Mouse (Mus musculus): ENCODE measurements around the gene Tdrd6. TPM values are rescaled to one million over a fixed set of nuclear protein-coding genes. Genes with fewer than 3 reads are reported as not detected.
A peak's percentile ranks its signal among the peaks of the same experiment; 100 is the strongest.

The Tdrd6 gene
- total and polyA plus RNA-seq, 2 experiments from 2014 or later, result 0.75 to 1.4 TPM

DNA sequence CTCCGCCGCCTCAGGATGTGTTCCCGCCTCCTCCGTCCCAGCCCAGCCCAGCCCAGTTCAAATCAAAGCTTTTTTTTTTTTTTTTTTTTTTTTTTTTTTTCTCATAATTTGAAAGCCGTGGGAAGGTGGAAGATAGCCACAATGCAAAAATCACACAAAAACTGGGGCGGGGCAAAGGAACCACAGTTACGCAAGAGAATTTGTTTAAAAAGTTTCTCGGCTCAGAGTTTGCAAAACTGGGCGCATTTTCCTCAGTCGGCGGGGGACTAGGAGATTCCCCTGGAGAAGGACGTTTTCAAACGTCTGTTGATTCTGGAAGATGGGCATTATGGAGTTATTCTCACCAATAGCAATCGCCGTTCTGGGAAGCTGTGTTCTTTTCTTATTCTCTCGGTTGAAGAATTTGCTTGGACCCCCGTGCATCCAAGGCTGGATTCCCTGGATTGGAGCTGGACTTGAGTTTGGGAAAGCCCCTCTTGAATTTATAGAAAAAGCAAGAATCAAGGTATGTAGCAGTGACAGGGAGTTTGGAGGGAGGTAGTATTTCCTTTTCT lies 37.3 kb upstream of the Tdrd6 start, which contains the start of gene Cyp39a1:
Gene Cyp39a1 (plus strand): TSS at position 136 of the 554 bp plus-strand sequence.
- H3K27me3 ChIP-seq (ENCODE audit: insufficient read depth, low read length), result no peaks in the 10 kb centered on the region
- peak within 1 kb of the TSS; percentile 79 for H3K27ac ChIP-seq (ENCODE audit: low read depth, low read length)
- H3K9me3 ChIP-seq (ENCODE audit: low read length), result no peaks in the 10 kb centered on the region
- H3K9ac ChIP-seq (replicated peaks; ENCODE audit: low read length, poor library complexity, severe bottlenecking), result peak within 1 kb of the TSS; percentile 90
- H3K4me1 ChIP-seq (ENCODE audit: insufficient read depth, low read length), result no peaks in the 10 kb centered on the region
- WGBS, result under 1% methylated on average over 17 of the region's 17 CpGs
- peak within 1 kb of the TSS; percentile 91 for H3K4me3 ChIP-seq (ENCODE audit: low read depth, low read length)
- peaks cover 2% of the 10 kb centered on the region; the same call in 1 of the 2 replicates for H3K36me3 ChIP-seq (ENCODE audit: insufficient read depth, low read length)
- DNase-seq (ENCODE audit: low spot score), result peak; percentile 11
- H3K4me2 ChIP-seq (ENCODE audit: low read depth, low read length, poor library complexity, severe bottlenecking), result peak within 1 kb of the TSS; percentile 82
- TF ChIP-seq CTCF (IDR thresholded peaks at IDR 0.05), result no peak
- ATAC-seq (ENCODE audit: low FRiP score), result no peak

DNA sequence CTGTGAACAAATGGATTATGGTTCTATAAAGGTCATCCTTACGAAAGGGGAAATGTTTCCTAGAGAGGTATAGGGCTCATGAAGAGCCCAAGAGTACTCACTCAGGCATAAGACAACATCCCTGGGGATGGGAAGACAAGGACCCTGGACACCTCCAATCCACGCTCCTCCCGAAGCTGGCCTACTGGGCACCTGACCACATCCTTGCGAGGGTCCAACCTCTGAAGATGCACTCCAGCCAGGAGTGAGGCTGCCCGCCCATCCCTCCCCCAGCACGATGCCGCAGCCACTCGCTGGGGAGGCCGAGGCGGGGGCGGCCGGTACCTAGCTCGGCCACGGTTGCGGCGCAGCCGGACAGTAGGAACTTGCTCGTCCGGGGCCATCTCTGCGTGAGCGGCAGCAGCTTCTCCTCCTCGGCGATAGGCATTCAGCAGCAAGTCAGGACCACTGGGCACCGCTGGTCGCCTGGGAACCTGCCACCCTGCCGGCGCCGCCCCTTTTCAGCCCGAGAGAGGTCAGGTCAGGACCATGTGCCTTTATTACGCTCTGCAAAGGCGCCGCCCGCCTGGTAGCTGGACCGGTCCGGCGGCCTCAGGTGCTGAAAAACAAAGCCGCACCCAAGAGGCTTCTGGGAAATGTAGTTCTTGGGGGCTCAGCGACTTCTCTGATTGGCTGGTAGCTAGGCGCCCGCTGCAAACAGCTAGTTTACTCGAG lies 36.6 kb upstream of the Tdrd6 start, which contains the start of gene Slc25a27:
Gene Slc25a27 (minus strand): TSS at position 639 of the 714 bp plus-strand sequence.
- peak; percentile 94 for ATAC-seq (ENCODE audit: low FRiP score)
- Histone ChIP-seq H3K4me3 (ENCODE audit: low read depth, low read length) (peak within 1 kb of the TSS; percentile 91), H3K4me1 (ENCODE audit: insufficient read depth, low read length) (no peaks in the 10 kb centered on the region), H3K27me3 (ENCODE audit: insufficient read depth, low read length) (no peaks in the 10 kb centered on the region), H3K27ac (ENCODE audit: low read depth, low read length) (peak within 1 kb of the TSS; percentile 79), H3K36me3 (ENCODE audit: insufficient read depth, low read length) (peaks cover 2% of the 10 kb centered on the region; the same call in 1 of the 2 replicates), H3K9me3 (ENCODE audit: low read length) (no peaks in the 10 kb centered on the region), H3K4me2 (ENCODE audit: low read depth, low read length, poor library complexity, severe bottlenecking) (peak within 1 kb of the TSS; percentile 82), H3K9ac (replicated peaks; ENCODE audit: low read length, poor library complexity, severe bottlenecking) (peak within 1 kb of the TSS; percentile 90)
- WGBS, result under 1% methylated on average over 31 of the region's 41 CpGs
- TF ChIP-seq CTCF (IDR thresholded peaks at IDR 0.05), result no peak
- peak; percentile 97 for DNase-seq (ENCODE audit: low spot score)

DNA sequence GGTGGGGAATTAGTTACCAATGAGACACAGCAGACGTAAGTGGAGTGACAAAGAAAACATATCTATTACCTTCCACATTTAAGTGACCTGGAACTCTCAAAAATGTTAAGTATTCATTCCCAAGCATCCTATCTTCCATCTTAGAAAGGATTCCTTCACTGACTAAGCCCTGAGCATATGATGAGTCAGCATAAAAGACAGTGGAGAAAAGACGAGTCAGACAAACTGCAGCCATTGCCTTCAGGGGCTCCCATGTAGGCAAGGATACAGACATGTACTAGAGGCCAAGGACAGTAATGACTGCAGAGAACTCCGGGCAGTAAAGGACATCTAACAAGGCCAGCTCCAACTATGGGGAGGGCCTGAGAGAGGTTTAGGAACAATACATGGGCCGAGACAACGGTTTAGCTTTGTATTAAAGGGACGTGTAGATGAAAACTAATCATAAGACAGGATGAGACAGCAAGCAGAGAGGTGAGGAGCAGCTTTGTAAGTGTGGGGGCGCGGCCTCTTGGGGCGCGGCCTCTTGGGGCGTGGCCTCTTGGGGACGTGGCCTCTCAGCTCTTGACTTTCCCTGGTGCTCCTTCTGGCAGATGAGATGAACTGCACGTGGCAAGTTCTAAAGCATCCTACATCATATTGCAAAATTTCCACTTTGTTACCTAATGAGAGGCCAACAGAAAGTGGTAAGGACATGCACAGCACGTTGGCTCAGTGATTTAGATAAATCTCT lies 21.4 kb upstream of the Tdrd6 start:
- Histone ChIP-seq H3K4me3 (ENCODE audit: low read depth, low read length) (no peak overlapping the region), H3K4me1 (ENCODE audit: insufficient read depth, low read length) (no peaks in the 10 kb centered on the region), H3K27ac (ENCODE audit: low read depth, low read length) (no peak overlapping the region), H3K9ac (replicated peaks; ENCODE audit: low read length, poor library complexity, severe bottlenecking) (no peak overlapping the region), H3K9me3 (ENCODE audit: low read length) (no peaks in the 10 kb centered on the region), H3K36me3 (ENCODE audit: insufficient read depth, low read length) (peaks cover 28% of the 10 kb centered on the region), H3K4me2 (ENCODE audit: low read depth, low read length, poor library complexity, severe bottlenecking) (no peak overlapping the region), H3K27me3 (ENCODE audit: insufficient read depth, low read length) (no peaks in the 10 kb centered on the region)
- DNase-seq (ENCODE audit: low spot score) (no peak), ATAC-seq (ENCODE audit: low FRiP score) (no peak)
- TF ChIP-seq CTCF (IDR thresholded peaks at IDR 0.05), result no peak
- WGBS, result 72% methylated on average over 14 of the region's 14 CpGs

DNA sequence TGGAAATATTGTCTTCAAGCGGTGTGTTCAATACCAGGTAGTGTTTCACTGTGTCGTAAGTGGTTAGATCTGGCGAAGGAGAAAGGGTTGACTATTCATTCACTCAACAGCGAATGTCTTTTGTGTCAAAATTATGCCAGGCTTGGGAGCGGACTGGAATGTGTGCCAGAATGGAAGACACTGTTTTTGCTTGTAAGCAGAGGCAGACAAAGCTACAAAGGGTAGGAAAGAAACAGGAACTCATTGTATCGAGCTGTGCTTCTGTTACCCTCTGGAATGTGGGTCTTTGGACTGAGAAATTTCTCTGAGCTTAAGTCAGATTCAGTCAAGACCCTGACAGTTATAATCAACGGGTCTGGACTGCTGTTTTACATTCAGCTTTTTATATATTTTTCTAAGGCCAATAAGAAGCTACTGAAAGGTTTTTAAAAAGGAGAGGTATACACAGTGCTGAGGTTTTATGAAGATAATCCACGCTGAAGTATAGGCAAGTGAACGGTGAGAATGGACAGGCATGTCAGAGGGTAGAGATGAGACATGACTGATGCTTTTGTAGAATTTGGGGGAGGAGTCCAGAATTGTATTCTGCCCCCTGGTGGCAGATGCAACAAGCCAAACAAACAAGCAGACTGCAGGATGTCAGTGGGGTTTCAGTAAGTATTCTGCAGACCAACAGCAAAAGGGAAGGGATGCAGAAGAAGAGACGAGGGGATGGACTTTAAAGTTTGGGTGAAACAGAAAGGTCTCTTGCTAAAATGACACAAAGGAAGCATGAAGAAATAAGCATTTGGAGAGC lies 19.7 kb upstream of the Tdrd6 start:
- no peak overlapping the region for H3K27ac ChIP-seq (ENCODE audit: low read depth, low read length)
- no peaks in the 10 kb centered on the region for H3K9me3 ChIP-seq (ENCODE audit: low read length)
- no peaks in the 10 kb centered on the region for H3K4me1 ChIP-seq (ENCODE audit: insufficient read depth, low read length)
- H3K36me3 ChIP-seq (ENCODE audit: insufficient read depth, low read length), result peaks cover 36% of the 10 kb centered on the region
- DNase-seq (ENCODE audit: low spot score) (no peak), ATAC-seq (ENCODE audit: low FRiP score) (no peak)
- no peaks in the 10 kb centered on the region for H3K27me3 ChIP-seq (ENCODE audit: insufficient read depth, low read length)
- no peak overlapping the region for H3K4me3 ChIP-seq (ENCODE audit: low read depth, low read length)
- TF ChIP-seq CTCF (IDR thresholded peaks at IDR 0.05), result peak; percentile 67
- no peak overlapping the region for H3K9ac ChIP-seq (replicated peaks; ENCODE audit: low read length, poor library complexity, severe bottlenecking)
- WGBS, result 75% methylated on average over 10 of the region's 10 CpGs
- no peak overlapping the region for H3K4me2 ChIP-seq (ENCODE audit: low read depth, low read length, poor library complexity, severe bottlenecking)

DNA sequence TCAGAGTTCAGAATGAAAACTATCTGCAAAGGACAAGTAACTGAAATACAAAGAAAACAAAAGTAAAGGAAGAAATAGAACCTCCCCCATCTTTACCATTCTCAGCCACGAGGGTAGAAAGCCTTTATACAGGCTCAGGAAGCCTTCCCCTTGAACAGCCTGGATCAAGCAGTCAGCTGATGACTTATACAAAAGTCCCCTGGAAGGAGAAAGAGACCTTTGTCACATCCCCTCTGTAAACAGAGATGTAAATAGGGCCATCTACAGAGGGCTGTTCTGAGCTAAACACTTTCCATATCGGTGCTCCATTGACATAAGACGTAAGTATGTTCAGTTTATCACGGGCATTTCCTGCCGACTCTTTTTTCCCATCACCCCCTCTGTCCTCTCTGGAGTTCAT lies 16.8 kb upstream of the Tdrd6 start:
- H3K4me1 ChIP-seq (ENCODE audit: insufficient read depth, low read length), result no peaks in the 10 kb centered on the region
- WGBS, result 50% methylated on average over 5 of the region's 5 CpGs
- DNase-seq (ENCODE audit: low spot score) (no peak), ATAC-seq (ENCODE audit: low FRiP score) (no peak)
- peaks cover 42% of the 10 kb centered on the region for H3K36me3 ChIP-seq (ENCODE audit: insufficient read depth, low read length)
- TF ChIP-seq CTCF (IDR thresholded peaks at IDR 0.05), result no peak
- no peak overlapping the region for H3K4me3 ChIP-seq (ENCODE audit: low read depth, low read length)
- no peak overlapping the region for H3K4me2 ChIP-seq (ENCODE audit: low read depth, low read length, poor library complexity, severe bottlenecking)
- no peaks in the 10 kb centered on the region for H3K9me3 ChIP-seq (ENCODE audit: low read length)
- H3K27ac ChIP-seq (ENCODE audit: low read depth, low read length), result no peak overlapping the region
- H3K9ac ChIP-seq (replicated peaks; ENCODE audit: low read length, poor library complexity, severe bottlenecking), result no peak overlapping the region
- H3K27me3 ChIP-seq (ENCODE audit: insufficient read depth, low read length), result no peaks in the 10 kb centered on the region

All from midbrain, postnatal 0 days (tissue).